Mouse (Mus musculus) megakaryocyte-erythroid progenitor cell, adult 5-6 weeks (primary cell): ENCODE measurements around the gene Naa38. TPM values are rescaled to one million over a fixed set of nuclear protein-coding genes. Genes with fewer than 3 reads are reported as not detected.
"Not testable (repeated sequence)": the region's sequence is repeated elsewhere in the genome, so short reads cannot be mapped to it uniquely, and the experiment has no call there.

ENCODE experiments used
- ATAC-seq: replicated peaks from 2 replicates; pipeline ENCODE4 v1.8.0; 2016; ENCODE audit warnings: mild to moderate bottlenecking, inconsistent platforms; ENCODE audit not compliant: severe bottlenecking, poor library complexity, low FRiP score, low TSS enrichment
- total RNA-seq, 2 experiments: library from RNA; stranded (forward) in 1 of 2; stranded (reverse) in 1 of 2; fragments of 200-1000, 215-1000 nt in 1 of 2; fragments of >200 nt in 1 of 2; fragmentation: Nextera tagmentation in 1 of 2; gene quantifications; 2 replicates each; pipeline ENCODE4 v1.2.3; 2014 to 2017

Gene Naa38
- total RNA-seq, 2 experiments from 2014 or later = 156 to 169 TPM

DNA sequence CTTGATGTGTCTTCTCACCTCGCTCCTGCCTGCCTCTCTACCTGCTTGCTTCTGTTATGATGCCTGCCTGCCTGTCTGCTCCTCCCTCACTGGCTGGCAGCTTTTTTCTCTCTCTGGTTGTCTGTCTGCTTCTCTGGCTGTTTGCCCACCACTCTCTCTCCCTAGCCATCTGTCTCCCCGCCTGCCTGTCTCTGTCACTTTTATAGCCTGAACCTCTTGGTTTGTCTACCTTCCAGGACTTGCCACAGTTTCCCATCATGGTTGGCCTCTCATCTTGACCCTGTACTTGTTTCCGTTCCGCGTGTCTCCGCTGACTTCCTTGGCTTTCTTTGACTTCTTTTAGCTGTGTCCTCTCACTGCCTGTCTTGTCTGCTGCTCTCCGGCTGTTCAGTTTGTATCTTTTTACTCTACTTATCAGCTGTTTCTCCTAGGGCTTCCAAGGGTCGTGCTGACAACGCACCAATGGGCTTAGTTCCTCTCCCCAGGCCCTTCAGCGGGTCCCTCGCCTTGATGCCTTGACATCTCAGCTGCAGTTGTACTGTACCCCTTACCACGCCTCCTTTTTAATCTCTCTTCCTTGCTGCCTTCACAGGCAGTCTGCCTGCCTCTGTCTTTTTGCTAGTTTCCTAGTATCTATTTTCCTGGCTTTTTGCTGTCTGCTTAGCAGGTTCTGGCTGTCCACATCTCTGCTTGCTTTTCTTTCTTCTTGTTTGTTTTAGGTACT lies 23.1 kb upstream of the Naa38 start:
- ATAC-seq = peak; percentile 59

DNA sequence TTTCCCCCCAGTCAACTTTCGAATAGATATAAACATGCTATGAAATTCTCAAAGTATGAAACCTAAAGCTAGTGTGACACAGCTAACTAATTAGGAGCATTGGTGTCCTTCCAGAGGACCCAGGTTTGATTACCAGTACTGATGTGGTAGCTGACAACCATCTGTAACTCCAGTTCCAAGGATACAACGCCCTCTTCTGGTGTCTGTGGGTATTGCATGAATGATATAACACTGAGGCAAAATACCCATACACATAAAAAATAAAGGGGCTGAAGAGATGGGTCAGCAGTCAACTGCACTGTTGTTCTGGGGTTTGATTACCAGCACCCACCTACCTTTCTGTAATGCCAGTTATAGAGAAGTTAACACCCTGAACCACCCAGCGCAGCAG lies 22.5 kb upstream of the Naa38 start:
- no peak for ATAC-seq

DNA sequence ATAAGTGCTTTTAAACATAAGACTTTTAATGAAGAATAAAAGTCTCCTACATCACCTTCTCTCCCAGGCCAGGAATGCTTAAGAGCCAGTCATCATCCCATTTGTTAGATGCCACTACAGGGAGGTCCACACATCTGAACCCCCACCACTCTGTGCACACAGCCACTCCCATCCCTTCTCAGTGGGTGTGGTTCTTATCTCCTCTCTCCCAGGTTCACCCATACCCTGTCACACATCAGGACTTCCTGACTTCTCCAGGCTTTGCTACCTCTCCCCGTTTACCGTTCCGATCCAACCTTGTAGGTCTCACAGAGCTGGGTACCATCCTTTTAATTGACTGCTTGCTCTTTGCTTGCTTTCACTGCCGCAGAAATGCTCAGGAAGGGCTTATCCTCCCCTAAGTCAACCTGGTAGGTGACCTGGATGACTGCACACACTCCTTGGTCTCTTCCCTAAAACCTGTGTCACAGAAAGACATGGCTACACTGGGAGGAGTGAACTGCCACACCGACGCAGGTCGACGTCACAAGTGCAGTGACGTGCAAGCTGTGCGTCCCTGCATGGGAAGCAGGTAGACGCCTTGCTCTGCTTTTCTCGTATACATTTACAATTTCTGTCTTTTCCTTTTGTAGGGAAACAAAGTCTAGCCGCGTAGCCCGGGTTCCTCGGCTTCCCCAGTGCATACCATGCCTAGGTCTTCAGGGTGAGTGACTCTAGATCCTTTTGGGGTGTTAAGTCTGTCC lies 21.9 kb upstream of the Naa38 start:
- peak; percentile 76 for ATAC-seq

DNA sequence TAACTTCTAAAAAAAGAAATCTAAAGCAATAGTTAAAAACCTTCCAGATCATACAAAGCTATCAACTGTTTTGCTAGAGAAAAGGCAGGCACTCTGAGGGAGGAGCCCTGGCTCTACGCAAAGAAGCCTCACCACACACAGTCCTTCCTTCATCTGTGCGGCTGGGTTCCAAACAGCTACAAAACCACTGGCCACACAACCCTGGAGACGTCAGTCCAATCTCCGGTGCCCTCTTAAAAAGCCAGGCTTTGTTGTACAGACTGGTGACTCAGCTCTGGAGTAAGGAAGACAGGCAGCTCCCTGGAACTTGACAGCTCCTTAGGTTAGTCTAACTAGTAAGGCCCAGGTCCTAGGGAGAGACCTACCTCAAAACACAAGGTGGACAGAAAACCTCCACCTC lies 19.6 kb upstream of the Naa38 start:
- no peak for ATAC-seq

- ATAC-seq = no peak
These were observed 17.5 kb upstream of the Naa38 start for GRCm38 (mm10) chr11:69377766-69378165.

DNA sequence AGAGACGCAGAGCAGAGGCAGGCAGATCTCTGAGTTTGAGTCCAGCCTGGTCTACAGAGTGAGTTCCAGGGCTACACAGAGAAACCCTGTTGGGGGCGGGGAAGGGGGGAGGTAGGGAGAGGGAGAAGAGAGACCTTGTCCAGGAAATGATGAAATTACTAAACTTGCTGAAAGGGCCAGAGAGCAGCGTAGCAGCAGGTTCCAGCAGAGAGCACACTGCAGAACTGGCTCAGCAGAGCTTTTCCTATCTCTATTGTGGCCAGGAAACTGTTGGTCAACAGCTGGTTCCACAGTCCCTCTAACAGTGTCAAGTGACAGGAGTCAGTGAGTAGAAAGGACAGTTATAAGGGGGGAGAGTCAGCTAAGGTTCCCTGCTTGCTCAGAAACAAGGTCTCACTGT lies 15.7 kb upstream of the Naa38 start:
- ATAC-seq = no peak

DNA sequence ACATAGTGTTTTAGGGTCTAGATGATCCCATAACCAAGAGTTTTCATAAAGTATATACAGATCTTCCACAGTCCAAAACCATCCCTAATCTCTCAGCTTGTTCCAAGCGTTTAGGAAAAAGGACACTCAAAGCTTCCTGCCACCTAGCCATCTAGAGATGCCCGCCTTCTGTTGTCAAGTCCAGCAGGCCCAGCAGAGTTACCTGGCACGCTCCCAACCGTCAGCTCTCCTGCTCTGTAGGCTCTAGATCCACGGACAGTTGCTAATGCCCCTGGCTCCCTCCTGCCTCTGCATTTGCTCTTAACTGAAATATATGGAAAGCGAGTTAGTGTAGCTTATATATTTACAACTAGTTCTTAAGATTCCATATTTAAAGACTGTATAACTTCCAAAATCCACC lies 13.9 kb upstream of the Naa38 start:
- no peak for ATAC-seq

GRCm38 (mm10) chr11:69382478-69383105 lies 12.7 kb upstream of the Naa38 start:
- no peak for ATAC-seq

GRCm38 (mm10) chr11:69384979-69385378 lies 10.3 kb upstream of the Naa38 start:
- ATAC-seq = no peak

- ATAC-seq = no peak
These were observed 8.5 kb upstream of the Naa38 start for GRCm38 (mm10) chr11:69386758-69387157.

DNA sequence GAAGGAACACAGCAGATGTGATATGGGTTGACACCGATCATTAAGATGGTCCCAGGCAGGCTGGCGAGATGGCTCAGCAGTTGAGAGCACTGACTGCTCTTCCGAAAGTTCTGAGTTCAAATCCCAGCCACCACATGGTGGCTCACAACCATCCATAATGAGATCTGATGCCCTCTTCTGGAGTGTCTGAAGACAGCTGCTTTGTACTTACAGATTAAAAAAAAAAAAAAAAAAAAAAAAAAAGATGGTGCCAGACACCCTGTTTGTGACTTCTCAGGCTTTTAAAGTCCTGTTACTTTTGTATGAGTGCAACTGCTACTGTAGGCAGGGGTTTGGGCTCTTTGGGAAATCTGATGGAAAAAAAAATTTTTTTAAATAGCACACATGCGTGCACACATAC lies 6.6 kb upstream of the Naa38 start:
- no peak for ATAC-seq

DNA sequence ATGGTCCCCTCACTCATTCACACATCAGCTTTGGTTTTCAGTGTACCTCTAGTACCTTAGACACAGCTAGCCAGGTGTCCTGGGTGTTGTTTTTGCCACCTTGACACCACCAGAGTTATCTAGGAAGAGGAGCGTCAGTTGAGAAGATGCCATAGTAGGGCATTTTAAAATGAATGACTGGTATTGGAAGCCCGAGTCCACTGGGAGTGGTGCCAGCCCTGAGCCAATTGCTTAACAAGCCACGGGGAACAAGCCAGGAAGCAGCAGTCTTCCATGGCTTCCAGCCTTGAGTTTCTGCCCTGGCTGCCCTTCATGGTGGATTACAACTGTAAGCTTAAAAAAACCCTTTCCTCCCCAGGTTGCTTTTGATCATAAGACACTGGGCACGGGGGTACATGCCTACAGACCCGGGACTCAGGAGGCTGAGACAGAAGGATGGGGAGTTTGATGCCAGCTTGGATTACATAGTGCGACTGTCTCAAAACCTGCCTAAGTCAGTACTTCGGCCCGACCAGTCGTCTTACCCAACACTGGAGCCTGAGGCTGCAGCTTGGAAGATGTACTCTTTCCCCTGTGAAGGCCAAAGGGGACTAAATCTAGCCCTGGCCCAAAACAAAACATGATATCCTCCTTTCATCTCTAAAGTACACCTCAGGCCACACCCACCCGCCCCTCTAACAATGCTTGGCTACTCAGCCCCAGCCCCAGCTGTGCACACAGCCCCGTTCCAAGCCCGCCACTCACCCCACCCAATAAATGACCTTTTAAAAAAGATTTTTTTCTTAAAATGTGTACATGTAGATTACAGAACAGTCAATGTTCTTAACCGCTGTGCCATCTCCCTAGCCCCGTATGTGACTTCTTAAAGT lies 5.5 kb upstream of the Naa38 start:
- ATAC-seq = no peak

DNA sequence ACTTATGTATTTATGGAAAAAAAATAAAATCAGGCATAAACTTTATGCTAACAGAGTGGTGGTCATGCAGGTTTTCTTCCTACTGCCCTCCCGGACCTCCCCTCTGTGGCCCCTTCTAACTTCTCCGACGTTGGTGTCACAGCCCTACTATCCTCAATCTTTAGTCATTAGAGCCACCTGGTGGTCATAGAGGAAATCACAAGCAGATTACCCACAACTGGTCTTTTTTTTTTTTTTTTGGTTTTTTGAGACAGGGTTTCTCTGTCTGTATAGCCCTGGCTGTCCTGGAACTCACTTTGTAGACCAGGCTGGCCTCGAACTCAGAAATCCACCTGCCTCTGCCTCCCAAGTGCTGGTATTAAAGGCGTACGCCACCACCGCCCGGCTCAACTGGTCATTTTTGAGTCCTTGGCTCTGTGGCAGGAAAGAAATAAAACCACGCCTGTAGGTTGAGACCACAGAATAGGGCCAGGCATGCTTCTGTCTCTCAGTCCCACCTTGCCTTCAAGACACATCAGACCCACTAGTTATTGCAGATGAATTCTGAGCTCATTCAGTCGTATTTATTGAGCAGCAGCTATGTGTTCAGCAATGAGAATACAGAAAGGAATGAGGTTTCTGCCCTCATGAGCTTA lies 4.8 kb upstream of the Naa38 start:
- ATAC-seq = 0 out of 2 replicates have a peak, but pooled peaks have one; percentile 42

DNA sequence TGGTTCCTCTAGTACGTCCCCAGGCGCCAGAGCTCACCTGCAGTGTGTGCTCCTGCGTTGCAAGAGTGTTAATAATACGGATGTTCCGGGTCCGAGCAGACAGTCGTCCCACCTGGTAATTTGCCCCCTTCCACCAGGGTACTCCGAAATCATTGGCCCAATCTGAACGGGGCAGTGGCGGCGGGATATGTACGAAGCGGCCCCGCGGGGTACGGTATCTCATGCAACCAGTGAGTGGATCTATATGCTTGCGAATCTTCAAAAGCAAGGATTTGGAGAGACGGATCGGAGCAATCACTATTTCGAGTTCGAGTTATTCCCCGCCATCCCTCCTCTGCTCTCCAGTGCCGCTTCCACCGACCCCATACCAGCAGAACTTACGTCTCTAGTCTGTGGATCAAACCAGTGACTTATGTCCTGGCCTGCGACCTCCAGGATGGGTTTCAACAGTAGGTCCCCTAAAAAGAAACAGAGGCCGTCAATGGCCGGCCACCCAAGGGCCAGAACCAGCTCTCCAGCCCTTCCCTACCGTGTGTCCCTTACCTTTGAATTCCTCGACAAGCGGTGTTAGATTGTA lies 608 bp upstream of the Naa38 start:
- ATAC-seq = not testable (repeated sequence)

- ATAC-seq = peak; percentile 81
These were observed 517 bp downstream of the Naa38 start for GRCm38 (mm10) chr11:69395634-69396373.

GRCm38 (mm10) chr11:69396772-69397171 lies 1.5 kb downstream of the Naa38 start:
- ATAC-seq = no peak

DNA sequence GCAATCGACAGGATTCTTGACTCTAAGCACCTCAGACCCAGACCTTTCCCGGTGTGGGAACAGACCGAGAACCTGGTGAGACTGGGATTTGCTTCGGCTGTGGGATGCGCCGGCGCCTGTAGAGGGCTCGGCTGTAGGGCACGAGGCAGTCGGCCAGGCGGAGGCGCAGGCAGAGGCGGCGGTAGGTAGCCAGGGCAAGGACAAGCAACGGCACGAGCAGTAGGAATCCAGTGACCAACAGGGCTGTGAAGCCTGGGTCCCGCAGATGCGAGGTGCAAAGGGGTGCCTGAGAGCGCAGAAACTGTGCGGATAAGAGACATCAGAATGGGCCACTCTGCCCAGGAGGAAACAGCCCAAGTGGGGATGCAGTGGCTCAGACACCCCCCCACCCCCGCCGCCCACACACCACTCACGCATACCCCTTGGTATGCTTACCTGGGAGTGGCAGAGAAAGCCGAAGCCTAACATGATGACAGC lies 2.3 kb downstream of the Naa38 start:
- ATAC-seq = no peak

GRCm38 (mm10) chr11:69398059-69398458 lies 2.8 kb downstream of the Naa38 start, which contains the start of gene Tmem88:
Tmem88 (minus strand) TSS chr11:69398234.
- ATAC-seq = no peak
